Mouse (Mus musculus) forelimb bud, embryonic 11.5 days (tissue): ENCODE data around the gene Arhgap23.

ENCODE experiments used
- DNase-seq: peaks from one replicate; pipeline ENCODE4 v3.0.0-alpha.2; 2012; ENCODE audit warnings: low read depth, low spot score

The Arhgap23 gene

DNA sequence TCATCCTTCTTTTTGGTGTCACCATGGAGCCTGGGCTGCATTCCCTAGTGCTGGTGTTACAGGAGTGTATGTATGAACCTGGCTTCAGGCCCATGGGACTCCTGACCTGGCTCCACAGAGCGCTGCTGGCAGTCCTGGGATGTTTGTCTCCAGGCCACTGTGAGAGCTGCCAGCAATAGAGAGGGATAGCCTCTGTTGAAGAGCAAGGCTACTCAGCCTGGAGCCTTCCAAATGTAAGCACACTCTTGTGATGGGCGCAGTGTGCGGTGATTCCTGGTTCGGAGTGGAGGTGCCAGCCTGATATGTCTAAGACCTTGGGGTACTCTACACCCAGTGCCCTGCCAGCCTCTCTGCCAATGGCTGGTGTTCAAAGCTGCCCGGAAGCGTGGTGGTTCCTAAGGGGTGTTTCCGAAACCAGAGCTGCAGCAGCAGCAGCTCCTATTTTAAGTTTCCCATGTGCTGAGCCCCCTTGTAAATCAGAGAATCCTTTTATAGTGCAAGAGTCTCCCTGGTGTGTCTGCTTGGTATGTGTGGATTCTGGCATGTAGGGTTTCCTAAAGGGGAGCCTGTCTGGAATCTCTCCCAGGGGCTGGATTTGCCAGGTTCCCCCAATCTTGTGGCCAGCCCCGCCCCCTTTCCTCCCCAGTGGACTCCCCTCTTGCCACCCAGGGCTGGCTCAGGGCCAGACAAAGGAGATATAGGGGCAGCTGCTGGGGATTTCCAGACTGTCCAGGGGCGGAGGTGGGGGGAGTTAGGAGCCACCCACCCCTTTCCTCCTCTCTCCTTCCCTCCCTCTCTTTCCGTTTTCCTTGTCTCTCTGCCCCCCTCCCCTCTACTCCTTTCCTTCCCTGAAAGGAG is 9.0 kb upstream of the Arhgap23 start:
- DNase-seq: no peak

DNA sequence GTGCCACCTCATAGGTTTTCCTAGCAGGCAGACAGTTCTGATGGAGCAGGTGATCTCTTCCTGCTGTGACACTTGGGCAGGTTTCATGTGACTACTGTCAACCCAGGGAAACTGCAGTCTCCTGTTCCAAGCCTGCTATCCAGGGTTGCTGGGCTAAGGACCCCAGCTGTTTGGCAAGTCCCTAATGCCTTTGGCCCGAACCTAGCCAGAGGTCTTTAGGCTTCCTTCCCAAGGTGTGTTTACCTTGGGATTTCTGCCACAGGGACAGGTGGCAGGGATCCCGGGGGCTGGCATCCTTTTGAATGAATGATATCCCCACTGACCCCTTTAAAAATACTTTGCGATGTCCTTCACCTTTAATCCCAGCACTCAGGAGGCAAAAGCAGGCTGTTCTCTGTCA is 7.9 kb upstream of the Arhgap23 start:
- no peak for DNase-seq

DNA sequence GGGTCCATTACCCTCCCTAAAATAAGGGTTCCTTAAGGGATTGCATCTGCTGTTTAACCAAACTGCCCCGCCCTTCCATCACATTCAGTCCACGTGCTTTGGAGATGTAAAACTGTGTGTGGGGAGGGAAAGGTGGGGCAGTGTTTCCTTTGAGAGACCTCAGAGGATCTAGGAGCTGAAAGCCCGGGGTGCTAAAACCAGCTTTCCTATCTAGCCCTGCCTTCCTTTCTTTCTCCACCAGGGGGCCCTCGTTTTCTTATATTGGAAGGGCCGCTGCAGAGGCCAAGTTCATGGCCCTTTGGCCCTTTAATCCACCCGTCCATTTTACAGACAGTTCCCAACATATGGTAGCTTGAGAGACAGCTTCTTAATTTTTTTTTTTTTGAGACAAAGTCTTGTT is 7.2 kb upstream of the Arhgap23 start:
- peak; percentile 66 for DNase-seq

DNA sequence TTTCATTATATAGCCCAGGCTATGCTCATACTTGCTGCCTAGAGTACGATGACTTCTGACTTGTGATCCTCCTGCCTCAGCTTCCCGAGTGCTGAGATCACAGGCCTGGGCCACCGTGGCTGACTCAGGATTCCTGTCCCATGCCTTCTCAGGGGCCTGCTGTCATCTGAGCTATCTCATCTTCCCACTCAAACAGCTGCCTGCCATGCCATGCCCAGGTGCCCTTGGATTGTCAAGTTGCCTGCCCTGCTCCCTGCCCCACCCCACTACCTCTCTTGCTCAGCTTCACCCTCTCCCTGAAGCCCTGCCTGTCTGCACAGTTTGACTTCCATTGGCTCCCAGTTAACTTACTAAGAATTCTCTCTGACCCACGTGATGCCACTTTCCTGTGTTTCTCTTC is 4.4 kb upstream of the Arhgap23 start:
- DNase-seq: no peak

DNA sequence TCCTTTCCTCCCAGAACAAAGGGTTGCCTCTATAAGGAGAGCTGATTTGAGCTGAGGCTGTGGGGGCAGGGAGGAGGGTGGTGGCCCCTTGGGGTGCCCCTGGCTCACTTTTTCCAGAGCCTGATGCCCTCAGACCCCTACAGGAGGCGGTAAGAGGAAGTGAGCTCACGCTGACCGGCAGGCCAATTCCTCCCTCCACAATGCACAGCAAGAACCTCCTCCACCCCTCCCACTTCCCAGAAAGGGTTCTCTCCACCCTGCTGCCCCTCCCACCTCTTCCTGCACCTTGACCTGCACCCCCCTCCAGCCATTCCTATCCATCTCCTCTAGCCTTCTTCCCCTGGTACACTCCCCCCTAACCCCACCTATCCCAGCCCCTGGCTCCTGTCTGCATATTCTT is 3.2 kb upstream of the Arhgap23 start:
- no peak for DNase-seq

DNA sequence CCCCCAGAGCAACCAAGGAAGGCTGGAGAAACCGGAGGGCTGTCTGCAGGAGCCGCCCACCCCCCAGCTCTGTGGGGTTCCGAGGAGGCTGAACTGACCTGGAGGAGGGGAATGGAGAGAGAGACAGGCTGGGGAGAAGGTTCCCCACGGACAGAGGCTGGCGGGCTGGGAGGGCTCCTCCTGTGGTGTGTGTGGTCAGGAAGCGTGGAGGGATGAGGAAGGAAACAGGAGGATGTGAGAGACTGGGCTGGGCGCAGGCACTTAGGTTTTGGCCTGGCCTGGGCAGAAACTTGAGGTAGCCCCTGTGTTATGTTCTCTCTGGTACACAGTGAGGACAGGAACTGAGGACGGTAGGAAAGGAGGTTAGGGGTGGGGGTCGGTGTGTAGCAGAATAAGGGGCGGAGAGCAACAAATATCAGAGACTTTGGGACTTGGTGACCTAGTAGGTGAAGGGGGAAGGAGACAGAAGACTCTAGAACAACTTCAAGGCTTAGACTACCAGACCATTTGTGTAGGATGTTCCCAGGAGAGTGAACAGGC is 2.5 kb upstream of the Arhgap23 start:
- DNase-seq: no peak

DNA sequence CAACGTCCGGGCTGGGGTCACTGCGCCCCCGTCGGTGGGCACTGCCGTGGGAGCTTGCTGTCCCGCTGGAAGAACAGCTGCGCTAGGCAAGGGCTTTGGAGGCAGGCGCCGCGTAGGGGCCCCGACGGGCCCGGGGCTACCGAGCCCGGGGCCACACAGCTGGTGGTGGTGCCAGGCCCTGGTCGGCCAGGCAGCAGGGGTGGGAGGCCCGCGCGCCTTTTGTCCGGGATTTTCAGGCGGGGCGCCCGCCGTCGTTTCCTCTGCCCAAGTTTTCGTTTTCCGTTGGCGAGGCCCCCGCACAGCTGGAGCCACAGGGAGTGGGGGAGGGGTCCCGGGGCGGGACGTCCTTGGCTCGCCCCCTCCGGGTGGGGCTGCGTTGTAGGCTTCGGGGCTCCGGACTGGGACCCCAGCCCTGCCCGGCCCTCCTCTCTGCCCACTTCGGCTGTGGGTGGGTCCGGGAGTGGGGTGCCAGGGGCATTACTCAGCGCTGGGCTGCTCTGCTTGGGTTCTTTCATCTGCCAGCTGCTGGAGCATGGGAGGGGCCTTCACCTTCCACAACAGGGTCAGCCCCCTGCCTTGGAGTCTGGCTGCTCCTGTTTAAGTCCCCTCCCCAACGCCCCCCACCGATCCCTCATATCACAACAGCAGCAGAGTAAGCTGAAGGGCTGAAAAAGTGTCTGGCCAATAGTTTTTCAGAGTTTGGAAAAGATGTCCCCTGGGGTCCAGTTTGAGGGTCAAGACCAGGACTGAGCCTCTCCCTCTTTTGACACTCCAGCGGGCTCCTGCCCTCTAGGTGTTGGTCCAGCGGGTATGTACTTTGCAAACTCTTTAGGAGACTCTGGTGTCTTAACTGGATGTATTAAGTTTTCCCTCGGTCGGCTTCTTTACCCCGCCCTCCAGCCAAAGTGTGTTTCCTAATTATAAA is 641 bp downstream of the Arhgap23 start:
- DNase-seq: peak; percentile 55

DNA sequence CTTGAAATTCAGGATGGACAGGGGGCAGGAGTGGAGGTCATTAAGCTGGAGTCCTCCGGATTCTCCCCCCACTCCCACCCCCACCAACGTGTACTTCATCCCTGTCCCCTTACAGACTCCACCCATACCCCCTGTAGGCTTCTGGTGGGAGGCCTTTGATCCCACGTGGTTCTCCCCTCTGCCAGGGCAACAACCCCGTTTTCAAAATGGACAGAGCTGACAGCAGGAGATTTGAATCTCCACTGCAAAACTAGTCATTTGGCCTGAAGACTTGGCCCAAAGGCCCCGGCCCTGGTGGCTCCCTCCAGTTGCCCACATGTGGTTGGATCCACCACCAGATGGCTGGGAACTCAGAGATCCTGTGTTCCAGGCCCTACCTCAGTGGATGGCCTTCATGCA is 1.3 kb downstream of the Arhgap23 start:
- DNase-seq: no peak

DNA sequence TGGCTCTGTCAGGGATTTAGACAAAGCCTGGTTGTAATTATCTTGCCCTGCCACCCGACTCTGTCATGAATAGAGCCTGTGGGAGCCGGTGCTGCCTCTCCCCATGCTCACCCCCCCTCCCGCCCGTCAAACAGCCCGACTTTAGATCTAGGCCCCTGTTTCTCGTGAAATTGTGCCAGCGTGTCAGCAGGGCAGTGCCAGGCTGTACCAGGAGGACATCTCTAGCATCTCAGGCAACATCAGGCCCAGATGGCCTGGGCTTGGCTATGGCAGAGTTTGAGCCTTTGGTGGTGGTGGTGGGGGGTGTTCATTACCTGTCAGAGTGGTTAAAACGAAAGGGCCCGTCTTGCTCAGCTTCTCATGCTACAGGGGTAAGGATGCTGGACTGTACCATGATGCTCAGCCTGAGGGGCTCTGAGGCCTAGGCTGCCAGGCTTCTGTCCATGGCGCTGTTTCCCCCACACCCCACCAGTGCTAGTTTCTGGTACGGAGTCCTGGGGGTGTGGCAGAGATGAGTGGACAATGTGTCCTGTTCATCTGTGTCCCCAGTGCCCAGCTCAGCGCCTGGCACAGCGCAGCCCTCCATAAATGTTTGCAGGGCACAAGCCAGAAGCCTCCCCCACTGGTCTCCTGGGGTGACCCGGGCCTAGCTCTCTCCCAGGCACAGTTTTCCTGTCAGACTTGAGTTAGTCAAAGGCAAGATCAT is 3.7 kb downstream of the Arhgap23 start:
- no peak for DNase-seq

DNA sequence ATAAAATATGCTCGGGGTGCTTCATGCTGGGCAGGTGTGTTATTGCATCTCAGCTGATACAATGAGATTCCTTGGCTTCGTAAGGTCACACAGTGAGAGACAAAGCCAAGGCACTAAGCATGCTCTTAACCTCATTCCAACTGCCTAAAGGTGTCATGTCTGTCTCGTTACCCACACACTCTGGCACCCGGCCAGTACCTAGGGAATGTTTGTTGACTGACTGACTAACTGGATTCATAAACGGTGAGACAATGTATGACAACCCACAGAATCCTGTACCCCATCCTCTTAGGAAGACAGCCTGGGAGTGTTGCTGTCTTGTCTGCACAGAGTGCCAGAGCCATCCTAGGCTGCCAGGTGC is 4.2 kb downstream of the Arhgap23 start:
- DNase-seq: no peak

DNA sequence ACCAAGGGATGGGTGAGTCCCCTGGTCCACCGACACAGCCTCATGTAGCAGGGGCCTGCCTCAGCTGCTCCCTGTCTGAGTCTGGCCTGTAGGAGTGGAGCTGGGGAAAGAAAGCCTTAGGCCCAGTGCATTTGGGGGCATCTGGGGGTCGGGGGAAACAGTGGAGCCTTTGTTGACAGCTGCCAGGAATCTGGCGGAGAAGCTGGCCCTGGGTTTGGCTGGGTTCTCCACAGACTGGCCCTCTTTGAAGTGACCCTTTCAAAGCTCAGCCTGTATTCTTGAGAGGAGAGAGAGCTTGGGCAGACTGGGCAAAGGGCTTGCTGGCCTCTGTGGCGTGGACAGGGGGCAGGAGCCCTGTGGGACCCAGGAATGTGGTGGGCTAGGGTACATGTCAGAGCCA is 7.2 kb downstream of the Arhgap23 start:
- no peak for DNase-seq

DNA sequence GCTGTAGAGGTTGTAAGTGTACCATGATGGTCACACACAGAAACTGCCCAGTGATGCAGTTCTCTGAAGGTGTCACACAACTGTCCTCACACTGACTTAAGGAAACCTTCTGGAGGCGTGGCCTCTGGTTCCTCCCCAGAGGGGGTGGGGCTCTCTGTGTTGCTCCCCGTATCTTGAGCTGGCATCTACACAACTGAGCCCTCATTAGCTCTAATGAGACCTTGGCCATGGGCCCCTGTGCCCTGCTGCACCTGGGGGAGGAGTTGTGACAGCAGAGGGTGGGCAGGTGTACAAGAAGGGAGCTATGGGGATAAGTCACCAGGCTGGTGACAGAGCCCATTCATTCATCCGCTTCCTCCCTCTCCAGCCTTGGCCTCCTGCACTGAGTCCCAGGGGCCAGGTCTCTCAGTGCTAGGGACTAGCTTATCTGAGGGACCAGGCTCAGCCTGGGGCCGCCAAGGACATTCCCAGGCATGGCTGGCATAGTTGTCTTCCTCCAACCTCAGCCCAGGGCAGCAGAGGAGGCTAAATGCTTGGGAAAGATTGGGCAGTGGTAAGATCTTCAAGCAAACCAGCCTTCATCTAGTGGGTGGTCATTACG is 8.9 kb downstream of the Arhgap23 start:
- DNase-seq: no peak

DNA sequence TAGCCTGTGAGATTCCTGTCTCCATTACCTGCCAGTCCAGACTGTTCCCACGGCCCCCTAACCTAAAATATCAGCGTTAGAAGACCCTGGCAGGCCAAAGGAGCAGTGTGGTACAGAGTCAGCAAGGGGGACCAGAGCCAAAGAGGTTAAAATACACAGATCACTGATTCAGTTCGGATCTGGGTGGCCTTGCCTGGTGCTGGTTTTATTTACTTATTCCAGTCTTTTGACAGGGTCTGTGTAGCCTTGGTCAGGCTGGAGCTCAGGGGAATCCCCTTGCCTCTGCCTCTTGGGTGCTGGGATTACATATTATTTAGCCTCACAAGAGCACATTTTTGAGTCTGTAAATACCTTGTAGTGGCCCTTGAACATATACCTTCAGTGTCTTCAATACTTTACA is 9.5 kb downstream of the Arhgap23 start:
- no peak for DNase-seq

DNA sequence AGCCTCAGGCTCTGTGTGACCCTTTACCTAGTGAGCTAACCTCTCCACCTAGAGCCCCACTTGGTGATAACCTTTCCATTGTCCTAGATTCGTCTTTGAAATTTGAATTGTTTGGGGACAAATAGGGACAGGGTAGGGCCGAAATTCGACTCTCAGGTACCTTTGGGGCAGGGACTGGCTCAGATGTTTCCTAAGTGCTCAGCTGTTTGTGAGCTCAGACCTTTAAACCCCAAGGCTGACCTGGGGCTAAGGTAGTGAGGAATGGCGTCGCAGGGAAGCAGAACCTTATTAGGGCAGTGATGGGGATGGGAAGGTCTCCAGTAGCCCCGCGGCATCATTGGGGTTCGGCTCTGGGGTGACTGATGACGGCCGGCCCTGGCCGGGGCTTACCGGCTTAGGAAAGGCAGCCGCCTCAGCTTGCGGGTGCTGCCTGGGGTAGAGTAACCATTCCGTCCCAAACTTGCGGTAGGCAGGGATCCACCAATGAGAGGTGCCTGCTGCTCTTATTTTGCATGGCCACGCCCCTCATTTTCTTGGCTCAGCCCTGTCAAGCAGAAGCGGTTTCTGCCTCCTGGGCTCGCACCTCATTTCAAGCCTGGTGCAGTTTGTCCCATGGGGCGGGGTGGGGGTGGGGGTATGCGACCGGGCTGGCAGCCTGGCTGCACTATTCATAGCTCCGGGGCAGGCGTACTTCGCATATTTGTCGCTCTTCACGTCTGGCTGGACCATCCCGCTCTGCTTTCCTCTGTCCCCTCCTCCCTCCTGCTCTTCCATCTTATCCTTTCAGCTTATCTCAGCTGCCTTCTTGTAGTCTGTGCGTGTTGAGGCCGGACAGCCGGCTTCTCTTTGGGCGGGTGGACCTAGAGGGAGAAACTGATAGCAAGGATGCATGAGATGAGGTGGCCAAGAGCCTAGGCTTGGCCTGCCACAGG is 12.7 kb downstream of the Arhgap23 start:
- DNase-seq: peak; percentile 89

DNA sequence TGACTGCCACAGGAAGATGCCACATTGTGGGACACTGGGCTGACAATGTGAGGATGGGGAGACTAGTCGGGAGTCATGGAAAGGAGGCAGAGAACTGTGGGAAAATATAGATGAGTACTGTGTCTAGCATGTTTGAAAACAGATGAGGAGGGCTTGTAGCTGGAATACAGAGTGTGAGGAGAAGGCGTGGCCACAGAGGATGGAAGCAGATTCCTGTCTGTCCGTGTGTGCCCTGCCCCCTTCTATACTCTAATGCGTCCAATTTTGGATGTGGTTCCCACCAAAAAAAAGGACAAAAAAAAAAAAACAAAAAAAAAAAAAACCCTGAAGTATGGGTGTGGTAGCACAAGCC is 13.4 kb downstream of the Arhgap23 start:
- no peak for DNase-seq

DNA sequence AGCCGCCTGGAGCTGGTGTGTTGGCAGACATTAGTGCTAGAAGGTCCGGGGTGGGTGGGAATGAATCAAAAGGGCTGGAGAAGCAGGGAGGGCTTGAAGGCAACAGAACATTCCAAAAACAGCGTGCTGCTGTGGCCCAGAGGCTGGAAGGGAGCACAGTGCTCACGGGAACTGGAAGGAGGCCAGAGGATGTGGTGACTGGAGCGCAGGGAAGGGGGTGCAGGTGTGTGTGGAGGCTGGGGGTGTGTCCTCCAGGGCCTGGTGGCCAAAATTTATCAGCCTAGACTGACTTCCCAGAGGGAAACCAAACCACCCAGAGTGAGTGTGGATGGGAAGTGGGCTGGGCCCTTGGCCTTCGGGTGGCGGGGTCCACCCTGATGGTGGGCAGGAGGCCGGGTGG is 14.3 kb downstream of the Arhgap23 start:
- DNase-seq: no peak

DNA sequence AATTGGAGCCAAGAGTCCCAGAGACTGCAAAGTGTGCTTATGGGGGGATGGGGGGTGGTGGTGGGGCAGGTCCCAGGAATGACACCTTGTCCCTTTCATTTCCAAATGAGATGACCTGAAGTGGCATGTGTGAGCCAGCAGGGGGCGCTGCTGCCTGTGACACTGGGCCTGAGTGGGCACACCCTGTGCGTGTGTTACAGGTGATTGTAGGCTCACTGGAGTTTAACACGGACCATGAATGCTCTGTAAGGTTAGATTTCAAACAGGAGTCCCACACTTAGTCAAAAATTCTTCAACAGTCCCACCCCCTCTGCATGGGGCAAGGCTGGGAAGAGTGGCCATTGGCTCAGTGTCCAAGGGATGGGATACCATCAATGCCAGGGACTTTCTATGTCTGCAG is 16.7 kb downstream of the Arhgap23 start:
- DNase-seq: no peak

DNA sequence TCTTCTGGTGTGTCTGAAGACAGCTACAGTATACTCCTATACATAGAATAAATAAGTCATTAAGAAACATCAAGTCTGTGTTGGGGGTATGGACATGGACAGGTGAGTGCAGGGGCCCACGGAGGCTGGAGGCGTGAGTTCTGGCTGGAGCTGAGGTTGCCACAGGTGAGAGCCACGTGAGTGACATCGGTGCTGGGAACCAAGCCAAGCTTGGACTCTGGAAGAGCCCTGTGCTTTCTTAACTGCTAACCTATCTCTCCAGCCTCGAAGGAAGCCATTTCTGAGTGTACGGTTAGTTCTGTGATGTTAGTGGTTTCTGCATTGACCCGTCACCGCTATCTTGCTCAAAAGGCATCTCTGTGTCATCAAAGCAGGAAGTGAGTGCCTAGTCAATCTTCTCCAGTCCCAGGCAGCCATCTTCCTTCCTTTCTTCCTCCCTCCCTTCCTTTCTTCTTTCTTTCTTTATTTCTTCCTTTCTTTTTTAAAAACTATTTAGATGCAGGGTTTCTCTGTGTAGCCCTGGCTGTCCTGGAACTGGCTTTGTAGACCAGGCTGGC is 17.7 kb downstream of the Arhgap23 start:
- no peak for DNase-seq

DNA sequence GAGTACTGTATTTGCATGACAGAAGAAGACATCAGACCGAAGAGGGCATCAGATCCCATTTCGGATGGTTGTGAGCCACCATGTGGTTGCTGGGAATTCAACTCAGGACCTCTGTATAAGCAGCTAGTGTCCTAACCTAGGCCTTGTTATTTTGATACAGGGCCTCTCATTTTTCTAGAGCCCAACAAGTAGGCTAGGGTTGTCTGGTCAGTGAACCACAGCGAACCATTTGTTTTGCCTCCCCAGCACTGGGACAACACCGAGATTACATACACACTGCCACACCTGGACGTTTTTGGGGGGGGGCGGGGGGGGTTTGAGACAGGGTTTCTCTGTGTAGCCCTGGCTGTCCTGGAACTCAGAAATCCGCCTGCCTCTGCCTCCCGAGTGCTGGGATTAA is 18.8 kb downstream of the Arhgap23 start:
- no peak for DNase-seq
